Mouse (Mus musculus) limb, embryonic 12.5 days (tissue): ENCODE measurements around the gene Ephx4. TPM values are rescaled to one million over a fixed set of nuclear protein-coding genes. Genes with fewer than 3 reads are reported as not detected.

Experiments used
- ATAC-seq: fragments of 200-750 bp; cut with Nextera tagmentation; 2 replicates; pipeline ENCODE4 v1.8.0; 2017; ENCODE audit warnings: low read depth, moderate TSS enrichment; ENCODE audit not compliant: insufficient number of reproducible peaks, insufficient read depth, low FRiP score, low TSS enrichment
- H3K27ac ChIP-seq: fragments of 300-500 bp; sonication (generic); 2 replicates; pipeline ENCODE4 v1.5.1; 2016; ENCODE audit warnings: mild to moderate bottlenecking, moderate library complexity
- H3K27me3 ChIP-seq: fragments of 300-500 bp; sonication (generic); 2 replicates; pipeline ENCODE4 v1.6.1; 2016; ENCODE audit warnings: mild to moderate bottlenecking, moderate library complexity
- H3K36me3 ChIP-seq: fragments of 300-500 bp; sonication (generic); 2 replicates; pipeline ENCODE4 v1.6.1; 2016; ENCODE audit warnings: mild to moderate bottlenecking, moderate library complexity
- H3K4me1 ChIP-seq: fragments of 300-500 bp; sonication (generic); replicated peaks from 2 replicates; pipeline ENCODE4 v1.6.1; 2016
- H3K4me2 ChIP-seq: fragments of 300-500 bp; sonication (generic); 2 replicates; pipeline ENCODE4 v1.6.1; 2016; ENCODE audit warnings: mild to moderate bottlenecking, moderate library complexity
- H3K4me3 ChIP-seq: fragments of 300-500 bp; sonication (generic); replicated peaks from 2 replicates; pipeline ENCODE4 v1.5.1; 2016; ENCODE audit warnings: mild to moderate bottlenecking
- H3K9ac ChIP-seq: fragments of 300-500 bp; sonication (generic); replicated peaks from 2 replicates; pipeline ENCODE4 v1.6.1; 2016; ENCODE audit warnings: mild to moderate bottlenecking, moderate library complexity
- H3K9me3 ChIP-seq: fragments of 300-500 bp; sonication (generic); 2 replicates; pipeline ENCODE4 v1.6.1; 2016; ENCODE audit warnings: mild to moderate bottlenecking, moderate library complexity
- WGBS: fragments of 180-500 bp; shearing (Covaris S2); methylation state at CpG from one replicate; pipeline ENCODE4 v1.1.7; 2016; 5-methylcytosine and 5-hydroxymethylcytosine counted together
- polyA plus RNA-seq: library from polyadenylated mRNA; unstranded; fragments of >200 nt; fragmentation: Nextera tagmentation; extraction: Ambion mirVana; gene quantifications from 2 replicates; pipeline ENCODE4 v1.2.1, GENCODE M21; 2016

Gene Ephx4
- polyA plus RNA-seq, 1 experiment from 2014 or later = 1.1 TPM

DNA sequence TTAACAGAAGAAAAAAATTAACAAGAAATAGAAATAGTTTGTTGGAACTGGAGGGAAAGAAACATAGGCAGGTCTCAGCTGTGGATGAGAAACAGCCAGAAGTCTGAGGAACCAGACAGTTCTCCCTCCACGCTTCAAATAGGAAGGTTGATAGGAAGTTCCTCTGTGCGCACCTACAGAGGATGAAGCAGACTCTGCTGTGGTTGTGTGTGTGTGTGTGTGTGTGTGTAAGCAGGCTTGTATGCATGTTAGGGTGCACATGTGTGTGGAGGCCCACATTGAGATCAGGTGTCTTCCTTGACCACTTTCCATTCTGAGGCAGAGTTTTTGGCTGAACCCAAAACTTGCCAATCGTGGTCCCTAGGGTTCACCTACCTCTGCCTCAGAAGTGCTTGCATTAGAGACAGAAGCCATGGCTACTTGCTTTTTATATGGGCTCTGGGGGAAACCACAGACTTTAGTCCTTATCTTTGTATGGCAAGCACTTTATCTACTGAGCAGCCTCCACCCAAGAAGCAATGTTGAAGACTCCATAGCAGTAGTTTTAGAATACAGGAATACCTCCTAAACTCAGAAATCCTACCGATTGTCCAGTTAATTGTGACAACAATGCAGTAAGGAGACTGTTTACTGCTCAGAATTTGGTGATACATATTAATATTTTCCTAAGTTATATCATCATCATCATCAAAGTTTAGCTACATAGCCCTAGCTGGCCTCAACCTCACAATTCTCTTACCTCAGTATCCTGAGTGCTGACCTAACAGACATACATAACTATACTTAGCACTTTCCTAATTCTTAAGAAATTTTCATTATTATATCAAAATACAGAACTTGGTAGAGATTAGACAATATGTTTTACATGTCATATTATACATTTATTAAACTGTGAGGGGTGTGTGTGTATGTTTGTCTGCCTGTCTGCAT is 59.9 kb downstream of the Ephx4 start:
- ATAC-seq = no peak
- no peak overlapping the region for H3K4me2 ChIP-seq
- H3K9ac ChIP-seq = no peak overlapping the region
- WGBS = 86% methylated on average over 4 of the region's 4 CpGs
- H3K9me3 ChIP-seq = no peaks in the 10 kb centered on the region
- no peak overlapping the region for H3K27ac ChIP-seq
- H3K27me3 ChIP-seq = no peaks in the 10 kb centered on the region
- no peaks in the 10 kb centered on the region for H3K4me1 ChIP-seq
- H3K36me3 ChIP-seq = no peaks in the 10 kb centered on the region; the same call in 1 of the 2 replicates
- H3K4me3 ChIP-seq = no peak overlapping the region

DNA sequence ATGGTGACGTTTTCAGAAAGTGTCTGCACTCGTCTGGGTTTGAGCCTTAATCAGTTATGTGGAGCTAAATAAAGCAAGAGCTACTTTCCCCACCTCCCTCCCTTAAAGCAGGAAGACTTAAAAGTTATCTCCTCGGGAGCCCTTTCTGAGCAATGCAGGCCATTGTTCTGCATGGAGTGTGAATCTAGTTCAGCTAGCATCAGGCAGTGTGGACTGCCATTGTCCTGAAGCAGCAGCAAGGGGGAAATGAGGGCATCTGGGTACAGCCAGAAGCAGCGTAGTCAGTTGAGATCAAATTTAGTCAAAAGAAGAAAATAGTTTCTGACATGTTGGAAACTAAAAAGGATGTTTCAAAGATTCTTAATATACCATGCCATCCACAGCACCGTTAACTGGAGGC is 64.0 kb downstream of the Ephx4 start:
- H3K9ac ChIP-seq = no peak overlapping the region
- H3K4me3 ChIP-seq = no peak overlapping the region
- H3K4me2 ChIP-seq = no peak overlapping the region
- H3K4me1 ChIP-seq = no peaks in the 10 kb centered on the region
- no peaks in the 10 kb centered on the region for H3K9me3 ChIP-seq
- H3K27ac ChIP-seq = no peak overlapping the region
- 61% methylated on average over 5 of the region's 5 CpGs for WGBS
- peaks cover 10% of the 10 kb centered on the region for H3K36me3 ChIP-seq
- no peaks in the 10 kb centered on the region for H3K27me3 ChIP-seq
- ATAC-seq = no peak

DNA sequence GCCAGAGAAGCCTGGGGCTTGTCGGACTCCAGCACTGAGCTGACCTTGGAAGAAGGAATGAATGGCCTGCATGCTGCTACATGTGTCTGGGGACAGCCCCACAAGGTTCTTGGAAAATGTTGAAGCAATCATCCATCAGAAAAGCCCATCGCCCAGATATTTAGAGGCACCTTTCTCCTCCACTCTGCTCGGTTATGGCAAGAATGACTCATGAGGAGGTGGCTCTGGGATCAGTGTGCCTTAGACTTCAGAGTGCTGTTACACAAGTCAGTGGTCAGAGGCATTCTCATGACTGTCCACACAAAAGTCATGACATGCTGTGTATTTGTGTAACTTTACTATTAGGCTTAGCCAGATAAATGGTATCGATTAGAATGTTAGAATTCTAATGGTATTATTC is 64.6 kb downstream of the Ephx4 start:
- no peak overlapping the region for H3K27ac ChIP-seq
- WGBS = 81% methylated on average over 4 of the region's 4 CpGs

DNA sequence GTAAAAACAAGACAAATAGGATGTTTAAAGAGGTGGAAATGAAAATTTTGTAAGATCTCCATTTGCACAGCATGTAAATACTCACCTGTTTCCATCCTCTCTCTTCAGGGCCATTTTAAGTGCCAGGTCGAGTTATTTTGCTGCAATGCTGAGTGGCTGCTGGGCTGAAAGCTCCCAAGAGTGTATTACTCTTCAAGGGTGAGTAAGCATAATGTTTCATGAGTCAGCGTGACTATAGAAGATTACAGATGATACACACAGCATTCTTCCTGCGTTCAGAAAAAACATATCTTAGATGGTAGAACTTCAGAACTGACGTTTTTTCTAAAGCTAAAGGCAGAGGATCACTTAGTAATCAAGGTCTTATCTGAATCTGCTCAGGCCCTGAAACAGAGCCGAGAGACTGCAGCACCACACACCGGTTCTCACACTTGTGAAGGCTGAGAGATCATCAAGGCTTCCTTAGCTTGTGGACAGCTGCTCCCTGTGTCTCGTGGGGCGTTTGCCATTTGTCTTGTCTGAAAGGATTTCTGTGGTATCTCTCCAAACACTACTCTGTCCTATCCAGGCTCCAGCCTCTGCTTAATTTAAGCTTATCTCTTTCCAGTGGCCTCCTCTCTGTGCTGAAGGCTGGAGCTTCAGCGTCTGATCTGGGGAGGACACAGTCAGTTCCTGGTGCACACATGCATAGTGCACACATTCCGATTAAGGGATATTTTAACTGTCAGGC is 68.2 kb downstream of the Ephx4 start:
- Histone ChIP-seq H3K9me3 (0 out of 2 replicates have a peak, but pooled peaks cover 8% of the 10 kb centered on the region), H3K27ac (no peak overlapping the region), H3K9ac (no peak overlapping the region), H3K4me1 (no peaks in the 10 kb centered on the region), H3K4me2 (no peak overlapping the region), H3K27me3 (no peaks in the 10 kb centered on the region), H3K4me3 (no peak overlapping the region), H3K36me3 (peaks cover 24% of the 10 kb centered on the region)
- 77% methylated on average over 10 of the region's 10 CpGs for WGBS
- ATAC-seq = no peak

More for the DNA sequence above, 64.6 kb downstream of the Ephx4 start:
- Histone ChIP-seq H3K4me1 (no peaks in the 10 kb centered on the region), H3K4me2 (no peak overlapping the region), H3K4me3 (no peak overlapping the region), H3K9me3 (no peaks in the 10 kb centered on the region), H3K27me3 (no peaks in the 10 kb centered on the region), H3K9ac (no peak overlapping the region), H3K36me3 (peaks cover 12% of the 10 kb centered on the region)
- no peak for ATAC-seq

Other genes with a start within 250 kb of the Ephx4 start
- gene Tgfbr3, start 113.1 kb upstream of the Ephx4 start, polyA plus RNA-seq = 17.5 and 20.3 TPM in 2 replicates
- gene Brdt, start 71.6 kb upstream of the Ephx4 start, polyA plus RNA-seq = 2.7 and 3.1 TPM in 2 replicates
- gene Lpcat2b, start 28.8 kb downstream of the Ephx4 start, polyA plus RNA-seq = not detected in 2 replicates
- gene Btbd8, start 35.3 kb downstream of the Ephx4 start, polyA plus RNA-seq = 6.3 and 6.7 TPM in 2 replicates
- 0.93 and 0.99 TPM in 2 replicates for gene Gm42669, start 104.9 kb downstream of the Ephx4 start, polyA plus RNA-seq
- 0.13 and 0.14 TPM in 2 replicates for gene 1700028K03Rik, start 132.0 kb downstream of the Ephx4 start, polyA plus RNA-seq
- gene Rpap2, start 194.6 kb downstream of the Ephx4 start, polyA plus RNA-seq = 19.8 and 22.7 TPM in 2 replicates
- gene Glmn, start 195.2 kb downstream of the Ephx4 start, polyA plus RNA-seq = 50.2 and 52.9 TPM in 2 replicates